Mouse (Mus musculus) retina, adult 2 months (tissue): ENCODE data around the gene Lef1.

Source experiments
- DNase-seq: peaks from one replicate; pipeline ENCODE4 v3.0.0-alpha.2; 2012; ENCODE audit warnings: low read depth, low spot score

The Lef1 gene

DNA sequence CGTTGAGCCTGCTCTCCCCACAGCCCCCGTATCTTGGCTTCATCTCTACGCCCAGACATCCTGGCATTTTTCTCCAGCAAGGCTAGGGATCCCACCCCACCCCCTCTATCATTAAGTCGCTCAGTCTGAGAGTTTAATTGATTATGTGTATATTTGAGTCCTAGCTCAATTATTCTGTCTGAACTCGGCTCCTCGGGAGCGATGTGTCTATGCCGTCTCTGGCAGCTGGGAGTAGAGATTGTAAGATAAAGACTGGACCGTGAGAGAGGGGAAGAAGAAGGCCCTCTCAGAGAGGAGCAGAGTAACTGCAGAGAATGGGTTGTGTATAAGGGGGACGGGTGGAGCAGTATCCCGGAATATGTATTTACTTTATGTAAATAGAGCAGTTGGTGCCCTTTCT is 80.0 kb downstream of the Lef1 start:
- DNase-seq: no peak

DNA sequence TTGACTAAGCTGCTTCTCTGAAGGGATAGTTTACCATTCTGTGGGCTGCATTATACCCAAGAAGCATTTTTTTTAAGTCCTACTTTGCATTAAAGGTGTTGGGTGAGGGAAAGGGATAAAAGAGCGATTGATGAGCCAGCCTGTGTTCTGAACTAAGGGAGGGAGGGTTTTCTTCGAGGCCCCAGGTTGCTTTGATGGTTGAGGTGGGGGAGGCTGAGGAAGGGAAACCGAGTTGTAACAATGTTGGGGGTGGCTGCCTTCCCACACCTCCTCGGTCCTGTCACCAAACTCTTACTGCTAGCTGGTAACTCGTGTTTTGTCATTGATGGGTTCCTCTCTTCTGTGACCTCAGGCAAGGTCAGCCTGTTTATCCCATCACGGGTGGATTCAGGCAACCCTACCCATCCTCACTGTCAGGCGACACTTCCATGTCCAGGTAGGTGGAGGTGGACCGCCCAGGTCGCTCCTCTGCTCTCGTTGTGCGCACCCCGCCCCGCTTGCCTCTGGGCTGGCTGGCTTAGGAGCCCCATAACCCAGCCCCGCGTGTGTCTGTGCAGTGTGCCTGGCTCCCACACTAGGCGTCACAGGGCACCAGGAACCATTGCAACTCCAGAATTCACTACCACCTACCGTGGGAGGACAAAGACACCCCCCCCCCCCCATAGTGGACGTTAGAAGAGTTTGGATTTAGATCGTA is 80.5 kb downstream of the Lef1 start:
- no peak for DNase-seq

DNA sequence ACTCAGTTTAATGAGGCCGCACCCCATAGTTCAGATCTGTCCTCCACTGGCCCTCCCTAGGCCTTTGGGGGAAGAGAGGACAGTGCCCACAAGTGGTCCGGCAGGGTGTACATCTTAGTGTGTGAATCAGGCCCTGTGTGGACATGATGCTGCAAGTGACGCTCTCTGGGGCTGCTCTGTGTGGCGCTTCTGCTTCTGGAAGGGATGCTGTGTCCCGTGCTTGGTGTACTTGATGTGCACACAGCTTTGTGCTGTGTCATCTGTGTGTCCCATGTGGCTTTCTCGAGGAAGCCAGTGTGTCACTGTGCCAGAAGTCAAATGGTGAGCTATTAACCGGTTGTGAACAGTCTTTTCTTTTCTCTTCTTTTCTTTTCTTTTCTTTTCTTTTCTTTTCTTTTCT is 81.2 kb downstream of the Lef1 start:
- DNase-seq: no peak

DNA sequence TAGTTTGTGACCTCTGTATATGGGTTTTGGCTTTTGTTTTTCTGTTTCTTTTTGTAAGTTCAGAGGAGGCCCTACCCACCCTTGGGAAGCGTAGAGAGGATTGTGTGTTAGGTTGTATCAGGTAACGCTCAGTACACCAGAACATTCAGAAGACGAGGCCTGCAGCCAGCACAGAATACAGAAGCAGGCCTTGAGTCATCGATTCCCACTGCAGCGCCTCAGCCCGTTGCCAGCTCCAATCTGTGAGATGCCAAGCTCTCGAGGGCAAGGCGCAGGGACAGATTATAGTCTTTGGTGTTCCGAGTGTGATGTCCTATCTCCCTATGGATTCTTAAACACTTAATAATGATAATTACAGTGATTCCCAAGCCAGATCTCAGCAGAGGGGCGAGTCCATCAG is 85.8 kb downstream of the Lef1 start:
- no peak for DNase-seq

DNA sequence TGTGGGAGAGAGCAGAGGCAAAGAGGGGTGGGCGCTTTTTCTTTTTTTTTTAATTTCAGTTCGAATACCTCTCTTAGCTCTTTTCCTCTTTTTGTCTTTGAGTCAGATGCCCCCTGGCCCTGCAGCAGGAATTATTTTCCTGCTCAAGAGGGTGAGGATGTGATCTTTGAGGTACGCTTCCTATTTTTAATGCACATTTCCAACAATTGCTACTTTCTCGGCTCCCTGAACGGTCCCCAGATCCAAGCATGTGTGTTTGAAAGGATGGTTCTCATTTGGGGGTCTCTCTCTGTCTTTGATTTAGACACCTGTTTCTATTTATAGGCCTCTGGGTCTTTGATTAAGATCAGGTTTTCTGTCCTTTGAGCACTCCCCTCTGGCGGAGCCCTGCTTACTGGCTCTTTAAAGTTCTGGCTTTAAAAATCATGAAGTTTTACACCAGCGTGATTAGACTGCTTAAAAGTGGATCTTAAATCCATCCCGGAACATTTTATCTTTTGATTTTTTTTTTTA is 86.3 kb downstream of the Lef1 start:
- DNase-seq: no peak

DNA sequence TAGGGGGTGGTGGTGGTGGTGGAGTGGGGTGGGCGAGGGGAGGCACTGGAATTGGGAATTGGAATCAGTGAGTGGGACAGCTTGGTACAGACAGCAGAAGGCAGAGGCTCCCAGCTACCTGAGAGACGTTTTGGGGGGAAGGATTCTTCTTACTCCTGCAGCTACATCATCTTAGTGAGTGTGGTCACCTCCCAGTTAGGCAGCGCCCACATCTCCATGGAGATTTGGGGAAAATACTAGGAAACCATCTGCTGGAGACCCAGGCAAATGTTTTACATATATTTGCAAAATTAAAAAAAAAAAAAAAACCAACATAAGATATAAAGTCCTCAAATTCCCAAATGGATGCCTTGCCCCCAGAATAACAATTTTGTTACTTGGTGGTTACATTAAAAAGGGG is 88.7 kb downstream of the Lef1 start:
- DNase-seq: no peak

DNA sequence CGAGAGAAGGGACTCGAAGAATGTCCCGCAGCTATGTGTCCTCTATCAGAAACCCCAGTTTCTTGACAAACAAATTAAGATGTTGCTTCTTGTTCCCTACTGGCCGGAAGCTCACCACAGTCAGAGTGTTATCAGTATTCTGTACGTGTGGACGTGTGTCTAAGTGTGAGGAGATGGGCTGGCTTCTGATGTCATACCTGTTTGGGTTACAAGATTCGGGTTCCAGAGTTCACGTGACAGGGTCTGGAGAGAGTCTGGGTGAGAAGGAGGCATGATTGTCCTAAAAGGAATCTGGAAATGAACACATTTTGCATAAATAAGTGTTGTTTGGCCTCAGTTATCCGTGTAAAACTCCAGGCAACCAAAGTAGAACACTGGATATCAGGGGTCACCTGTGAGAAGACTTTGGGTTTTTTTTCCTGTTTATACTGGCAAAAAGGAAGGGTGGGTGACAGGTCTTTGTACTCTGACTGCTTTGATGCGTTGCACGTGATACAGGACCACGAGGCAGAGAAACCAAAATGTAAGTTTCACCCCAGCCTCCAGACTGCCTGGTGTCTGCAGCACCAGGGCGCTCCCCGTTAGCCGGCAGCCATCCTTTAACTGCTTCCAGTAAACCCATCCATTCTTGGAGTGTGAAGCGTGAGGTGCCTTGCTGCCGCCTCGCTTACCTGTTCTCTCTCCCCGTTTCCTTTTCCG is 89.5 kb downstream of the Lef1 start:
- DNase-seq: no peak

DNA sequence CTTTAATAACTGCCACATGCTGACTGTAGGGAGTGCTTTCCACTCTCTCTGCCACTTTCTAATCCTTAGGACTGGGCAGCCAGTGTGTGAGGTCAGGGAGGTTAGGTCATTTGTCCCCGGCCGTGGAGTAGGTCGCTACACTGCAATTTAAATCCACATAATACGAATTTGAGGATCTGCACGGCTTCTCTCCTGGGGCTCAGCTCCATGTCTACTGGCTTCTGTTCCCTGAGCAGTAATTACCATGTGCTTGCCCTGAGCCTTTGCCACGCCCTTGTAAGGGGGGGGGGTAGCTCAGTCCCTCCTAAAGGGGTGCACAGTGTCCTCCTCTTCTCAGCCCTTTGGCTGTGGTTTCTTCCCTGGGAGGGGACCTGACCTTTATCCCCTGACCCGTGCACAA is 92.0 kb downstream of the Lef1 start:
- DNase-seq: no peak

DNA sequence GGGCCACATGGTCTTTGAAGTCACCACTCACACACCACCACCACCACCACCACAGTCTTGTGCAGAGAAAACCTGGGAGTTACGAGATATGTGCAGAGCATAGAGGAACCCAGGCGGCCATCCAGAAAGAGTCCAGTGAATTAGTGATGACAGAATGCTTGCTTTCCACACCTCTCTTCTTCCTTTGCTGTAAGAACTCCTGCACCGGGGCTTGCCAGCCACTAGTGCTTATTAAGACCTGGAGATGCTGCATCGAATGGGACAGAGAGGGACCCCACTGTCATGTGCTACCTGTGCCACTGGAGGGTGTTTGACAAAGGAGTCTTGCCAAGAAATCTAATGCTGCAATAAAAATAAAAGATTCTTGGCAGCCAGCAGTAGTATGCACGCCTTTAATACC is 97.6 kb downstream of the Lef1 start:
- DNase-seq: no peak

DNA sequence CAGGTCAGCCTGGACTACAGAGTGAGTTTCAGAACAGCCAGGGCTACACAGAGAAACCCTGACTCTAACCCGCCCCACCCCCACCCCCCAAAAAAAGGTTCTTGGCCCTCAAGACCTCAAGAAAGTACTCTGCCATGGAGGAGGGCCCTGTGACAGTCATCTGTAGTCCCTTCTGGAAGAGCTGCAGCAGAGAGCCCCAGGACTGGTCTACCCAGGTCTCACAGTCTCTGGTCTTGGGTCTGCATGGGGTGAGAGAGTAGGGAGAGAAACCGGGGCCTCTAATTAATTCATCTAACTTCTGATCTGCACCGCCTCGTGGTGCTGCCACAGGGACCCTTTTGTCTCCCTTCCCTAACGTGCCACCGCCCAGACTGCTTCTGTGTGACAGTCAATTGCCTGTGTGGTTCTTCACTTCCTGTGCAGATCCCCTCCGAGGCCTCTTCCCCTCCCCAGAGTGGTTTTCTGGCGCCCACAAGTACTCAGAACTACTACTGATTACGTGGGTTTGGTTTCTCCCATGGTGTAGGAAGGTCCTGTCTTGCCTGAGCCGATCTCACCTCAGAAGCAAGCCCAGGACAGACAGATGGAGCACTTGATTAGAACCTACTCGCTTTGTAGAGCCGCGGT is 98.1 kb downstream of the Lef1 start:
- no peak for DNase-seq

DNA sequence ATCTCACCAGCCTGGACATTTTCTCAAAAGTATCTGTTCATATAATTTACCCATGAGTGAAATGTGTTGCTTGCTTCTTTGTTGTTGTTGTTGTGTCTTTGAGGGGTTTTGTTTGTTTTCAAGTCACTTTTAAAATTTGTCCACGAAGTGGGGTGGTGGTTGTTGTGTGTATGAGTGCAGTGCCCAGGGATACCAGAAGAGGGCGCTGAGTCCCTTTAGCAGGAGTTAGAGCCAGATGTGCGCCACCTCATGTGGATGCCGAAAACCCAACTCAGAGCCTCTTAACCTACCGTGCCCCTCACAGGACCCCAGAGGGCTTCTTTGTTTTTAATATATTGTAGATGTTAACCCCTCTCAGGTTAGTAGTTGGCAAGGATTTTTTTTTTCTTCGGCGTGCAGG is 101.9 kb downstream of the Lef1 start:
- no peak for DNase-seq

DNA sequence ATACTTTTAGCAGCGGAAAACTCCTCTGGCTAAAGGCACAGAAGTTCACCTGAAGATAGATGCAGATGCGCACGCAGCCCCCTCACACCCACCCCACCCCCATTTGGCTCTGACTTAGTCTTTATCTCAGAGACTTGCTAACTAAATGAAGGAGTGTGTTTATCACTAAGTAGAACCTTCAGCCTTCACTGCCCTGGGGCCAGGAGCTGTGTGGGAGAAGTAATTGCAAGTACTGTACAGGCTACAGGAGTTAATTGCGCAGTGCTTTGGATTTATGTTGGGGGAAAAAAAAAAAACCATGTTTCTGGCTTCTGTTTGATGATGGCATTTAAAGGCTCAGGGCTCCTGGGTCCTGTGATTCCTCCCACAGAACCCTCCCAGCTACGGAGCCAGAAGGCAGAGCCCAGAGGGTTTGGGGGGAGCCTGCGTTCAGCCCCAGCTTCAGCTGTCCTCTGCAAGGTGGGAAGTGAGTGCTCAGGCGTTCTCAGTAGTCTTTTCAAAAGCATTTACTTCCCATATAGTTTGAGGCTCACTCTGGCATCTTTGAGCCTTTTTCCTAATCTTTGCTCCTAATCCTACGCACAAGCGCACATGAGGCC is 103.9 kb downstream of the Lef1 start:
- DNase-seq: no peak

DNA sequence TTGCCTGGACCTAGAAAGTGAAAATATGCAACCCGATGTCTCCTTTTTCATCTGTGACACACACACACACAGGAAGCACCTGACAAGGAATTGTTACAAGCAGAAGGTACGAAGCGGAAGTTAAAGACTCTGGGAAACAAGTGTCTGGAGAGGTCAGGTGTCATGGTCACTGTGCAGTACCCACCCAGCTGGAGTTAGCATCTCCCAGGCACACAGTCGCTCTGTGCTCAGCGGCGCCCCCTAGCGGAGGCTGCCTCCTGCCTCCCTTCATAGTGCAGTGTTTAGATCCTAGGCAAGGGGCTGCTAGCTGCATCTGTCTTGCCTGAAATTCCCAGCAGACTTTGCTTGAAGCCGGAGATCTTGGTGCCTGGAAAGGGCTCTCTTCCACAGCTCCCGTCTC is 104.6 kb downstream of the Lef1 start:
- DNase-seq: no peak

DNA sequence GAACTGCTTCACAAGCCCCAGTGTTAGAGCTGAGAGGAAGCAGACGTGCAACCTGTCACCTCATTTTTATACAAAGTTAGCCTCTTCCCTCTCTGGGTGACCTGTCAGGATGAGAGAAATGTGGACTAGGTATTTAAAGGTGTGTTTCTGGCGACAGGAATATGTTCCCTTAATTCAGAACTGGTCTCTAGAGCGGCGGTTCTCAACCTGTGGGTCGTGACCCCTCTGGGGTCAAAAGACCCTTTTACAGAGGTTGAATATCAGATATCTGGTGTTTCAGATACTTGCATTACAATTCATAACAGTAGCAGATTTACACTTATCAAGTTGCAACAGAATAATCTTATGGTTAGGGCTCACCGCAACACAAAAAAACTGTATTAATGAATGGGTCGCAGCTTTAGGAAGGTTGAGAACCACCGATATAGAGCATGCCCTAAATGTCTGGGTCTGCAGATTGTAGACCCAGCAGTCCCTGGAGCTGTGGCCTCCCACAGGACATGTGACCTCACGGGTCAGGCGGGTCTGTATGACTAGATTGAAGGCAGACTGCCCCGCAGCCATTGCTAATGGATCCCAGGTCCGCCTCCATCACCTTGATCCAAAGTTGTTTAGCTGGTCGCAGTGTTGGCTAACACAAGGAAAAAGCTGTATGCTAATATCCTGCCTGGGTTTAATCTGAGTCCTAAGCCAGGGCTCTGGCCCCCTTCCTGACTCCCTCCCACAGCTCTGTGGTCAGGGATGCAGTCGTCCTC is 108.5 kb downstream of the Lef1 start:
- no peak for DNase-seq

DNA sequence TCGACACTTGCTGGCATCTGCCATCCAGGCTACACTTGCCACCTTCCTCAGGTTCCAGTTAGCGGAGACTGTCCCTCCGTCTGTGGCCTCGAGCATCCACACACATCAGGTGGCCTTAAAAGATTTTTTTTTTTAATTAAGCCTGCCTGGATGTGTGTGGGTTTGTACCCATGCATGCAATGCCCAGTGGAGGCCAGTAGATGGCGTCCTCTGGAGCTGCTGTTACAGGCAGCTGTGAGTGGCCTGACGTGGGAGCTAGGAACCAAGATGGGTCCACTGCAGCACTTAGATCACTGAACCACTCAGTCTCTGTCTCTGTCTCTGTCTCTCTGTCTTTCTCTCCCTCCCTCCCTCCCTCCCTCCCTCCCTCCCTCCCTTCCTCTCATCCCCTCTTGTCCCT is 117.8 kb downstream of the Lef1 start:
- DNase-seq: no peak

DNA sequence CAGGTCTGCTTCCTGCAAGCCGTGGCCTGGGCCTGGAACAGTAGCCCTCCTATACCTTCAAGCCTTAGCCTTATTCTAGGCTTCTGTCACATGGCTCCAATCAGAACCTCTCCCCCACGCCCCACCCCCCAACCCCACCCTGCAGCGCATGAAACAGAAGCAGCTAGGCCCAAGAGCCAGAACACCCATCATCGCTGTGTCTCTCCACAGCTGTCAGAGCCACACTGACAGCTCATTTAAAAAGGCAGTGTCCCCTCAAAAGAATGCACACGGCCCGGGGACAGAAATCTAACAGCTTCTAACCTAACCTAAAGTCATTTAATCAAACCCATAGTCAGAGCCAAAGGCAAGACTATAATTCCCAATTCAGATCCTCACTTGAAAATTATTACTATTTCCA is 126.8 kb downstream of the Lef1 start:
- DNase-seq: no peak

DNA sequence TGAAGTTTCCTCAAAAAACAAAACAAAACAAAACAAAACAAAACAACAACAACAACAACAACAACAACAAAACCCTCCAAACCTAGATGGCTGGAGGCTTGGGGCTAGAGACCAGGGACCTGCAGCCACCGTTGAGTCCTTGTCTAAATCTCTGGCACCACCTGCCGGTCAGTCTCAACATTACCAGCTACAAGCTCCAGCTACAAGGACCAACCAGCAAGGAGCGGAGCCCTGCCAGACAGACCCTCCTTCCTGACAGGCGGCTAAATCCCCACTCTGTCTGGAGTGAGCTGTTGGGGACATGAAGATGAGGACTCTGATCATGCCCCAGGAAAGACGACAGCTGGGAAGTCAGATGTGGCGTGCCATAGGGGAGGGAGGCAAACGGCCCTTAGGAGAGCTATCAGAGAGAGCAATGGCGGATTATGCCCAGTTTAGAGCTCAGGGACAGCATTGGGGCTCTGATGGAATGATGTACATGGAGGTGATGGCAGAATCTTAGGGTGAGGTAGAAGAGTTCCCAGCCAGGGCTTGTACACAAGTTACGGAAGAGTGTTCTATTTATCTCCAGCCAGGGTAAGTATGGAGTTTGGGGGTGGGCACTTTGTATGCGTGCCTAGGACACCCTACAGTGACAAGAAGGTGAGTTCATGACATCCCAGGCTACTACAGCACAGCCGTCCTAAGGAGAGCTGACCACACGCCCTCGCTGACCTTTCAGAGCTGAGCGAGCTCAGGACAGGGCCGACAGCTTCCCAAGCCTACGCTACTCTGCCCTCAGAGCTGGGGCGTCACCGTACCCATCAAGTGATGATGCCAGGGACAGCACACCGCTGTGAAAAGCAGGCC is 127.7 kb downstream of the Lef1 start:
- peak; percentile 42 for DNase-seq

DNA sequence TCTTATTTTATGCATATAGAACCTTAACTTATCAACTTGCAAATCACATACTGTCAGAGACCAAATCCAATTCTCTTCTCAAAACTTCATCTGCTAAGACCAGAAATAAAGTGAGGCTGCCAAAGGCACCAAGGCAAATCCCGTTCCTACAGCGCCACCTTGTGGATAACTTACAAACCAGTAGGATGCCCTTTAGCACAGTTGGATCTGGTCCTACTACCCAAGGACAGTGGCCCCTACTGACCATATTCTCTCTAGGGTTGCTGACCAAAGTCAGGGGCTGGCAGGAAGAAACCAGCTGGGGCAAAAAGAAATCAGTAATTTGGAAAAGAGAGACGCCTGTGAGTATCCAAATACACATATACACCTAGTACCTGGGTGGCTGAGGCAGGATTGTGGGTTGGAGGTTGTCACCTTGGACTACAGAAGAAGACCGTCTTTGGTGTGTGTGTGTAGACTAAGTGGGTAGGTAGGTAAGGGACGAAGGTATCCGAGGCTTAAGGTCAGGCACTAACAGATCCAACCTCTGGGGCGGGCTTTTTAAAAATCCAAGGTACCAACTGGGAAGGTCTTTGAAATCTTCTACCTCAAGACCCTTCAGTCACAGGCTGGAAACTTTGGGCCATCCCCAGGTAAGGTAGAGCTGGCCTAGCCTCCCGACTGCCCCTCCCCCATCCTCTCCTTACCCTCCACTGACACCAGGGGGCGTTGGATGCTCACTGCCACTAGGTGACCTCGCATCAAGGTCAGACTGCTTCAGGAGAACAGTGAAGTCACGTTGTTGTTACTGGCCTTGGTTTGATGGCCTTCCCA is 135.7 kb downstream of the Lef1 start:
- peak; percentile 41 for DNase-seq

DNA sequence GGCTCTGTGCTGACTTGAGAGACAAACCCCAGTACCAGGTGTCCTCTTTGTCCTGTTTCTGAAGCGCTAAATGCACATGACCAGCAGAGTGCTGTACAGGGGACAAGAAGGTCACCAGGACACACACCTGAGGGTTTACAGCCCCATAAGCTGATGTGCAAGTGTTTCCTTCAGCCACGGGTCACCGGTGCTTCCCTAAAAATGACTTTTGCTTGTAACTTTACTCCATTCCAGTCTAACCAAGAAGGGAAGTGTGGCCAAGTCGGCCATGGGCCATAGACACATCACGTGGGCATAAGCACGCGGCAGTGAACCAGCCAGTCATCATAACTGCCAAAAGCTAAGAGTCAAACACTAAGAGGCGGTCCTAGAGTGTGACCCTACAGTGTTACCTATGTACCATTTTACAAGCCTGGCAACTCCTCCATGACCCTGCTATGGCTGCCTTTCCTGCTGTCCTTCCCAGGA is 136.3 kb downstream of the Lef1 start:
- DNase-seq: no peak

DNA sequence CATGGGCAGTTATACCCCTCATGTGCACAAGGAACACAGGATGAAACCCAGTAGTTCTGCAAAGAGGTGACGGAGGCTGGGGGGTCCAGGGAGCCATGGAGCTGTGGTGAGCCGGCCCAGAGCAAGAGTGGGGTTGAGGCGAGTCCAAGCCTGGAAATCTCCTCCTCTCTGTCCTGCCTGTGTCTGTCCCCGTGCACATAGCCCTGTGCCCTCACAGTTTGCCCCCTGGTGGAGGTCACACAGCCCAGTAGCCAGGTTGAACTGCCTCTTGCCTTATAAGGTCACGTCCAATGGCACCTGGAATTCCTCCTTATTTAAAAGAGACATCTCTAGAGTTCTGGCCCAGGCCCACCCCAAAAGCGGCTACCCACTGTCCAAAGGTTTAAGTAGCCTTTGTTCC is 137.2 kb downstream of the Lef1 start:
- DNase-seq: no peak
